Mouse (Mus musculus) hindbrain, postnatal 0 days (tissue): ENCODE data around the gene Mapkapk3. TPM values are rescaled to one million over a fixed set of nuclear protein-coding genes. Genes with fewer than 3 reads are reported as not detected.

Experiments
- ATAC-seq: fragments of 200-750 bp; cut with Nextera tagmentation; 2 replicates; pipeline ENCODE4 v1.8.0; 2017; ENCODE audit warnings: mild to moderate bottlenecking, moderate TSS enrichment, moderate library complexity
- DNase-seq: peaks from one replicate; pipeline ENCODE4 v3.0.0-alpha.2; 2015; ENCODE audit warnings: low spot score
- H3K27ac ChIP-seq: fragments of 300-500 bp; sonication (generic); 2 replicates; pipeline ENCODE4 v1.5.1; 2014; ENCODE audit warnings: mild to moderate bottlenecking
- H3K27me3 ChIP-seq: fragments of 300-500 bp; sonication (generic); 2 replicates; pipeline ENCODE4 v1.6.1; 2014; ENCODE audit warnings: low read length, mixed read lengths; ENCODE audit not compliant: insufficient read depth
- H3K36me3 ChIP-seq: fragments of 300-500 bp; sonication (generic); 2 replicates; pipeline ENCODE4 v1.6.1; 2014; ENCODE audit warnings: low read length, mixed read lengths; ENCODE audit not compliant: insufficient read depth
- H3K4me1 ChIP-seq: fragments of 300-500 bp; sonication (generic); 2 replicates; pipeline ENCODE4 v1.6.1; 2014; ENCODE audit warnings: antibody characterized with exemption, low read length, mixed read lengths; ENCODE audit not compliant: insufficient read depth
- H3K4me2 ChIP-seq: fragments of 300-500 bp; sonication (generic); 2 replicates; pipeline ENCODE4 v1.6.1; 2014; ENCODE audit warnings: low read depth, mild to moderate bottlenecking, low read length, moderate library complexity, mixed read lengths
- H3K4me3 ChIP-seq: fragments of 300-500 bp; sonication (generic); 2 replicates; pipeline ENCODE4 v1.5.1; 2014; ENCODE audit warnings: low read length
- H3K9ac ChIP-seq: fragments of 300-500 bp; sonication (generic); replicated peaks from 2 replicates; pipeline ENCODE4 v1.6.1; 2014; ENCODE audit warnings: mild to moderate bottlenecking, low read length, moderate library complexity, mixed read lengths
- H3K9me3 ChIP-seq: fragments of 300-500 bp; sonication (generic); 2 replicates; pipeline ENCODE4 v1.6.1; 2016; ENCODE audit warnings: low read length, mixed read lengths
- CTCF ChIP-seq: IDR thresholded peaks from 2 replicates; pipeline ENCODE4 v1.5.1; 2016; ENCODE audit warnings: antibody characterized with exemption, control low read depth, low read depth
- WGBS: fragments of 180-500 bp; shearing (Covaris S2); extraction: QIAGEN DNeasy Blood & Tissue Kit; methylation state at CpG from one replicate; pipeline ENCODE4 v1.1.7; 2014; 5-methylcytosine and 5-hydroxymethylcytosine counted together
- polyA plus RNA-seq: library from polyadenylated mRNA; unstranded; fragments of >200 nt; fragmentation: Nextera tagmentation; extraction: Ambion mirVana; gene quantifications from 2 replicates; pipeline ENCODE4 v1.2.1, GENCODE M21; 2015
- total RNA-seq: library from RNA; depleted of rRNA; stranded (reverse); fragments of >200 nt; gene quantifications from 2 replicates; pipeline ENCODE4 v1.2.3, GENCODE M21; 2014

Gene Mapkapk3
- total and polyA plus RNA-seq, 2 experiments from 2014 or later = 3.0 to 3.8 TPM

GRCm38 (mm10) chr9:107322461-107323050, 32.9 kb upstream of the Mapkapk3 start:
- 81% methylated on average over 8 of the region's 8 CpGs for WGBS
- DNase-seq (no peak), ATAC-seq (no peak)
- H3K27me3 ChIP-seq = no peaks in the 10 kb centered on the region
- H3K9me3 ChIP-seq = no peaks in the 10 kb centered on the region
- H3K36me3 ChIP-seq = no peaks in the 10 kb centered on the region
- no peak overlapping the region for H3K27ac ChIP-seq
- no peak for TF ChIP-seq CTCF
- no peak overlapping the region for H3K4me3 ChIP-seq
- no peak overlapping the region for H3K4me2 ChIP-seq
- no peaks in the 10 kb centered on the region for H3K4me1 ChIP-seq
- no peak overlapping the region for H3K9ac ChIP-seq

GRCm38 (mm10) chr9:107315791-107316190, 26.1 kb upstream of the Mapkapk3 start:
- DNase-seq = no peak
- ATAC-seq = no peak
- TF ChIP-seq CTCF = no peak
- H3K27ac ChIP-seq = no peak overlapping the region
- no peaks in the 10 kb centered on the region for H3K27me3 ChIP-seq
- no peaks in the 10 kb centered on the region for H3K36me3 ChIP-seq
- no peak overlapping the region for H3K4me3 ChIP-seq
- 75% methylated on average over 2 of the region's 2 CpGs for WGBS
- H3K4me1 ChIP-seq = no peaks in the 10 kb centered on the region
- H3K9me3 ChIP-seq = no peaks in the 10 kb centered on the region
- no peak overlapping the region for H3K9ac ChIP-seq
- H3K4me2 ChIP-seq = no peak overlapping the region

GRCm38 (mm10) chr9:107313926-107314325, 24.2 kb upstream of the Mapkapk3 start:
- no peak for TF ChIP-seq CTCF
- 85% methylated on average over 3 of the region's 3 CpGs for WGBS

GRCm38 (mm10) chr9:107312811-107313584, 23.3 kb upstream of the Mapkapk3 start:
- H3K36me3 ChIP-seq = no peaks in the 10 kb centered on the region
- no peak overlapping the region for H3K9ac ChIP-seq
- ATAC-seq (no peak), DNase-seq (no peak)
- no peaks in the 10 kb centered on the region for H3K9me3 ChIP-seq
- no peak overlapping the region for H3K4me2 ChIP-seq
- H3K27me3 ChIP-seq = no peaks in the 10 kb centered on the region
- 69% methylated on average over 10 of the region's 10 CpGs for WGBS
- H3K27ac ChIP-seq = no peak overlapping the region
- no peaks in the 10 kb centered on the region for H3K4me1 ChIP-seq
- no peak for TF ChIP-seq CTCF
- H3K4me3 ChIP-seq = no peak overlapping the region

More at GRCm38 (mm10) chr9:107313926-107314325, 24.2 kb upstream of the Mapkapk3 start:
- no peak for DNase-seq
- no peak overlapping the region for H3K4me3 ChIP-seq
- no peak overlapping the region for H3K4me2 ChIP-seq
- no peak overlapping the region for H3K27ac ChIP-seq
- no peak overlapping the region for H3K9ac ChIP-seq
- no peaks in the 10 kb centered on the region for H3K4me1 ChIP-seq
- H3K36me3 ChIP-seq = no peaks in the 10 kb centered on the region
- no peaks in the 10 kb centered on the region for H3K9me3 ChIP-seq
- H3K27me3 ChIP-seq = no peaks in the 10 kb centered on the region
- ATAC-seq = no peak

- DNase-seq = no peak
These were observed 19.9 kb upstream of the Mapkapk3 start for GRCm38 (mm10) chr9:107309600-107309999.

GRCm38 (mm10) chr9:107309171-107309570, 19.5 kb upstream of the Mapkapk3 start:
- no peak for TF ChIP-seq CTCF
- Histone ChIP-seq H3K4me1 (no peaks in the 10 kb centered on the region), H3K36me3 (no peaks in the 10 kb centered on the region), H3K4me3 (no peak overlapping the region), H3K27me3 (no peaks in the 10 kb centered on the region), H3K27ac (no peak overlapping the region), H3K4me2 (no peak overlapping the region), H3K9ac (no peak overlapping the region), H3K9me3 (no peaks in the 10 kb centered on the region)
- DNase-seq (no peak), ATAC-seq (no peak)
- 84% methylated on average over 9 of the region's 9 CpGs for WGBS

More at GRCm38 (mm10) chr9:107309600-107309999, 19.9 kb upstream of the Mapkapk3 start:
- ATAC-seq = no peak
- H3K4me2 ChIP-seq = no peak overlapping the region
- H3K4me3 ChIP-seq = no peak overlapping the region
- no peaks in the 10 kb centered on the region for H3K4me1 ChIP-seq
- TF ChIP-seq CTCF = no peak
- no peaks in the 10 kb centered on the region for H3K27me3 ChIP-seq
- H3K9ac ChIP-seq = no peak overlapping the region
- H3K36me3 ChIP-seq = no peaks in the 10 kb centered on the region
- 75% methylated on average over 5 of the region's 5 CpGs for WGBS
- no peaks in the 10 kb centered on the region for H3K9me3 ChIP-seq
- no peak overlapping the region for H3K27ac ChIP-seq
